Mouse (Mus musculus) MEL (cell line): ENCODE data around the gene Ndufb10. TPM values are rescaled to one million over a fixed set of nuclear protein-coding genes. Genes with fewer than 3 reads are reported as not detected.
"Not testable (repeated sequence)": the region's sequence is repeated elsewhere in the genome, so short reads cannot be mapped to it uniquely, and the experiment has no call there.

Experiments
- DNase-seq: peaks from one replicate; pipeline ENCODE4 v3.0.0; 2011; ENCODE audit warnings: low read depth, low spot score
- H3K27ac ChIP-seq: 2 replicates; pipeline ENCODE4 v1.5.1; 2012; ENCODE audit warnings: low read depth, mild to moderate bottlenecking, control low read depth, low read length, moderate library complexity; ENCODE audit not compliant: control insufficient read depth
- H3K27me3 ChIP-seq, 2 experiments: fragments of 150-350 bp in 1 of 2; sonication (generic) in 1 of 2; 2 replicates each; pipeline ENCODE4 v1.6.1; 2012; ENCODE audit warnings: low read length in 2 of 2, mild to moderate bottlenecking in 2 of 2, improper control_type of control experiment in 1 of 2, moderate library complexity in 1 of 2; ENCODE audit not compliant: insufficient read depth in 2 of 2, control insufficient read depth in 1 of 2
- H3K36me3 ChIP-seq, 2 experiments: 2 replicates each; pipeline ENCODE4 v1.6.1; 2012 to 2014; ENCODE audit warnings: low read length in 2 of 2, improper control_type of control experiment in 1 of 2, inconsistent platforms in 1 of 2, mild to moderate bottlenecking in 1 of 2; ENCODE audit not compliant: insufficient read depth in 2 of 2, control insufficient read depth in 1 of 2
- H3K4me1 ChIP-seq, 2 experiments: fragments of 150-350 bp in 1 of 2; sonication (generic) in 1 of 2; 2 replicates each; pipeline ENCODE4 v1.6.1; 2012; ENCODE audit warnings: low read length in 2 of 2, improper control_type of control experiment in 1 of 2, mild to moderate bottlenecking in 1 of 2; ENCODE audit not compliant: insufficient read depth in 2 of 2, control insufficient read depth in 1 of 2
- H3K4me3 ChIP-seq, 2 experiments: fragments of 150-350 bp in 1 of 2; sonication (generic) in 1 of 2; 2 replicates each; pipeline ENCODE4 v1.5.1; 2012; ENCODE audit warnings: low read depth in 2 of 2, low read length in 2 of 2, mild to moderate bottlenecking in 2 of 2, moderate library complexity in 2 of 2, control low read depth in 1 of 2, improper control_type of control experiment in 1 of 2; ENCODE audit not compliant: control insufficient read depth in 1 of 2, insufficient read depth in 1 of 2
- H3K79me2 ChIP-seq: 2 replicates; pipeline ENCODE4 v1.6.1; 2012; ENCODE audit warnings: mild to moderate bottlenecking, low read length, moderate library complexity; ENCODE audit not compliant: control insufficient read depth, poor library complexity, insufficient read depth
- H3K9ac ChIP-seq: 2 replicates; pipeline ENCODE4 v1.6.1; 2012; ENCODE audit warnings: low read depth, mild to moderate bottlenecking, control low read depth, low read length, moderate library complexity; ENCODE audit not compliant: control insufficient read depth, poor library complexity, severe bottlenecking
- H3K9me3 ChIP-seq: fragments of 150-350 bp; sonication (generic); replicated peaks from 2 replicates; pipeline ENCODE4 v1.6.1; 2012; ENCODE audit warnings: mild to moderate bottlenecking, low read length, improper control_type of control experiment, moderate library complexity; ENCODE audit not compliant: insufficient read depth
- BHLHE40 ChIP-seq: IDR thresholded peaks from 2 replicates; pipeline ENCODE4 v1.6.1; 2012; ENCODE audit warnings: low read depth, mild to moderate bottlenecking, inconsistent platforms, low read length, improper control_type of control experiment, borderline replicate concordance
- CHD2 ChIP-seq: IDR thresholded peaks from 2 replicates; pipeline ENCODE4 v1.6.1; 2011; ENCODE audit warnings: low read length, improper control_type of control experiment
- ELF1 ChIP-seq: IDR thresholded peaks from 2 replicates; pipeline ENCODE4 v1.6.1; 2014; ENCODE audit warnings: low read depth, mild to moderate bottlenecking, inconsistent platforms, low read length, improper control_type of control experiment, moderate library complexity
- EP300 ChIP-seq, 2 experiments: IDR thresholded peaks; 2 replicates each; pipeline ENCODE4 v1.6.1; 2011; ENCODE audit warnings: improper control_type of control experiment in 2 of 2, low read length in 2 of 2, low read depth in 1 of 2, mild to moderate bottlenecking in 1 of 2
- ETS1 ChIP-seq: IDR thresholded peaks from 2 replicates; pipeline ENCODE4 v1.6.1; 2012; ENCODE audit warnings: low read depth, mild to moderate bottlenecking, inconsistent platforms, low read length, improper control_type of control experiment, moderate library complexity
- GABPA ChIP-seq: IDR thresholded peaks from 2 replicates; pipeline ENCODE4 v1.6.1; 2012; ENCODE audit warnings: low read depth, mild to moderate bottlenecking, inconsistent platforms, low read length, improper control_type of control experiment, moderate library complexity
- GATA1 ChIP-seq: IDR thresholded peaks from 2 replicates; pipeline ENCODE4 v1.6.1; 2011; ENCODE audit warnings: low read depth, low read length, improper control_type of control experiment
- HCFC1 ChIP-seq: IDR thresholded peaks from 2 replicates; pipeline ENCODE4 v1.6.1; 2012; ENCODE audit warnings: low read depth, mild to moderate bottlenecking, inconsistent platforms, low read length, improper control_type of control experiment, moderate library complexity
- JUND ChIP-seq: IDR thresholded peaks from 2 replicates; pipeline ENCODE4 v1.6.1; 2011; ENCODE audit warnings: low read depth, mild to moderate bottlenecking, improper control_type of control experiment, low read length
- KAT2A ChIP-seq: conservative IDR thresholded peaks from 2 replicates; pipeline ENCODE4 v1.6.1; 2012; ENCODE audit warnings: low read depth, low read length, improper control_type of control experiment, inconsistent platforms
- MAX ChIP-seq: IDR thresholded peaks from 2 replicates; pipeline ENCODE4 v1.6.1; 2011; ENCODE audit warnings: low read length, improper control_type of control experiment
- MAZ ChIP-seq: IDR thresholded peaks from 2 replicates; pipeline ENCODE4 v1.6.1; 2012; ENCODE audit warnings: low read depth, mild to moderate bottlenecking, inconsistent platforms, low read length, improper control_type of control experiment
- MEF2A ChIP-seq: IDR thresholded peaks from 2 replicates; pipeline ENCODE4 v1.6.1; 2014; ENCODE audit warnings: low read depth, mild to moderate bottlenecking, inconsistent platforms, low read length, improper control_type of control experiment; ENCODE audit not compliant: poor library complexity, insufficient replicate concordance, severe bottlenecking; ENCODE audit errors: extremely low read depth
- MYB ChIP-seq: IDR thresholded peaks from 2 replicates; pipeline ENCODE4 v1.6.1; 2011; ENCODE audit warnings: mild to moderate bottlenecking, low read depth, low read length, improper control_type of control experiment
- MYC ChIP-seq: IDR thresholded peaks from 2 replicates; pipeline ENCODE4 v1.6.1; 2011; ENCODE audit warnings: low read depth, mild to moderate bottlenecking, low read length, improper control_type of control experiment, moderate library complexity
- NELFE ChIP-seq: IDR thresholded peaks from 2 replicates; pipeline ENCODE4 v1.6.1; 2011; ENCODE audit warnings: low read depth, low read length, improper control_type of control experiment
- POLR2A ChIP-seq, 2 experiments: IDR thresholded peaks; 2 replicates each; pipeline ENCODE4 v1.6.1; 2011 to 2012; ENCODE audit warnings: low read length in 2 of 2, mild to moderate bottlenecking in 2 of 2, control low read depth in 1 of 2, improper control_type of control experiment in 1 of 2, low read depth in 1 of 2, moderate library complexity in 1 of 2; ENCODE audit not compliant: control insufficient read depth in 1 of 2, insufficient read depth in 1 of 2, poor library complexity in 1 of 2
- POLR2AphosphoS2 ChIP-seq: IDR thresholded peaks from 2 replicates; pipeline ENCODE4 v1.6.1; 2011; ENCODE audit warnings: low read length, improper control_type of control experiment
- POLR2AphosphoS5 ChIP-seq: IDR thresholded peaks from 2 replicates; pipeline ENCODE4 v1.6.1; 2012; ENCODE audit warnings: low read depth, borderline replicate concordance, mild to moderate bottlenecking, inconsistent platforms, low read length, moderate library complexity, mixed read lengths
- RAD21 ChIP-seq: IDR thresholded peaks from 2 replicates; pipeline ENCODE4 v1.6.1; 2011; ENCODE audit warnings: mild to moderate bottlenecking, low read depth, low read length, improper control_type of control experiment
- RCOR1 ChIP-seq: IDR thresholded peaks from 2 replicates; pipeline ENCODE4 v1.6.1; 2012; ENCODE audit warnings: low read depth, mild to moderate bottlenecking, inconsistent platforms, low read length, improper control_type of control experiment
- SIN3A ChIP-seq: IDR thresholded peaks from 2 replicates; pipeline ENCODE4 v1.6.1; 2012; ENCODE audit warnings: low read length, improper control_type of control experiment, inconsistent platforms
- TAL1 ChIP-seq: IDR thresholded peaks from 2 replicates; pipeline ENCODE4 v1.6.1; 2012; ENCODE audit warnings: mild to moderate bottlenecking, inconsistent platforms, low read length, moderate library complexity, mixed read lengths
- TBP ChIP-seq: IDR thresholded peaks from 2 replicates; pipeline ENCODE4 v1.8.0; 2011; ENCODE audit warnings: low read depth, low read length, improper control_type of control experiment
- UBTF ChIP-seq: IDR thresholded peaks from 2 replicates; pipeline ENCODE4 v1.6.1; 2012; ENCODE audit warnings: low read depth, mild to moderate bottlenecking, inconsistent platforms, low read length, improper control_type of control experiment, moderate library complexity, borderline replicate concordance; ENCODE audit not compliant: insufficient read depth
- USF2 ChIP-seq, 2 experiments: IDR thresholded peaks; 2 replicates each; pipeline ENCODE4 v1.6.1; 2011 to 2012; ENCODE audit warnings: improper control_type of control experiment in 2 of 2, low read length in 2 of 2, borderline replicate concordance in 1 of 2, inconsistent platforms in 1 of 2, low read depth in 1 of 2, mild to moderate bottlenecking in 1 of 2; ENCODE audit not compliant: insufficient read depth in 1 of 2
- ZC3H11A ChIP-seq: IDR thresholded peaks from 2 replicates; pipeline ENCODE4 v1.6.1; 2012; ENCODE audit warnings: low read depth, mild to moderate bottlenecking, inconsistent platforms, low read length, improper control_type of control experiment
- ZKSCAN1 ChIP-seq: IDR thresholded peaks from 2 replicates; pipeline ENCODE4 v1.6.1; 2012; ENCODE audit warnings: low read depth, mild to moderate bottlenecking, inconsistent platforms, low read length, improper control_type of control experiment, moderate library complexity
- ZMIZ1 ChIP-seq: IDR thresholded peaks from 2 replicates; pipeline ENCODE4 v1.6.1; 2012; ENCODE audit warnings: low read depth, mild to moderate bottlenecking, inconsistent platforms, low read length, improper control_type of control experiment, moderate library complexity
- ZNF384 ChIP-seq: IDR thresholded peaks from 2 replicates; pipeline ENCODE4 v1.6.1; 2012; ENCODE audit warnings: low read depth, mild to moderate bottlenecking, inconsistent platforms, low read length, improper control_type of control experiment
- polyA plus RNA-seq, 2 experiments: library from polyadenylated mRNA; stranded (reverse) in 1 of 2; unstranded in 1 of 2; fragments of >175 nt in 1 of 2; fragments of >200 nt in 1 of 2; gene quantifications; 2 replicates each; pipeline versions ENCODE4 v1.2.1 to v1.2.4; 2012; ENCODE audit warnings: low replicate concordance in 2 of 2, low read depth in 1 of 2; ENCODE audit not compliant: insufficient read length in 2 of 2, insufficient read depth in 1 of 2, missing spikeins in 1 of 2
- total RNA-seq: library from RNA; depleted of rRNA; stranded (reverse); fragments of 300-350 nt; gene quantifications from 2 replicates; pipeline ENCODE4 v1.2.3, GENCODE M21; 2012

Ndufb10 gene
- total and polyA plus RNA-seq, 3 experiments = 230 to 292 TPM; not detected in 1

DNA sequence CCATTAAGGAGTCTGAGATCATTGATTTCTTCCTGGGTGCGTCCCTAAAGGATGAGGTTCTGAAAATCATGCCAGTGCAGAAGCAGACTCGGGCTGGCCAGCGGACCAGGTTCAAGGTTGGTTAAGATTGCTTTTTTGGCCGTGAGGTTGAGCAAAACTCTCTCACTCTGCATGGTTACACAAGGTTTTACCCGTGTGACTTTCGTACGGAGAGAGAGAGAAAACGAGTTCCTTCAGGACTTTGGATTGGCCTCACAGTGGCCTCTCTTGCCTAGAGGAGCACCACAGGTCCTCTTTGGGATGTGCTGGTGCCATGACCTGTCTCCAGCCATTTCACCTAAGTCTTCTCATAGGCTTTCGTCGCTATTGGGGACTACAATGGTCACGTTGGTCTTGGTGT is 3.7 kb downstream of the Ndufb10 start:
- H3K79me2 ChIP-seq = peaks cover 51% of the 10 kb centered on the region
- peak; percentile 50 for DNase-seq
- TF ChIP-seq POLR2A (IDR thresholded peaks at IDR 0.05; ENCODE audit: control insufficient read depth in 1 of 2, insufficient read depth in 1 of 2, low read depth in 1 of 2, low read length in 2 of 2, poor library complexity in 1 of 2) = 0 out of 4 replicates have a peak, but pooled peaks of 1 of the 2 experiments have one; percentile 35
- H3K27ac ChIP-seq = peak overlapping the region; percentile 87
- H3K27me3 ChIP-seq, H3K9me3 ChIP-seq: not testable (repeated sequence)
- peak overlapping the region; percentile 36 to 70 for H3K4me3 ChIP-seq
- peak overlapping the region; percentile 86 for H3K9ac ChIP-seq
- peaks cover 0 to 10% of the 10 kb centered on the region in 2 experiments; a peak in 2 of 4 replicates for H3K4me1 ChIP-seq
- H3K36me3 ChIP-seq = peaks cover 5 to 13% of the 10 kb centered on the region in 2 experiments; a peak in 3 of 4 replicates

- no peaks in the 10 kb centered on the region for H3K27me3 ChIP-seq
- H3K79me2 ChIP-seq = peaks cover 51% of the 10 kb centered on the region
- peak overlapping the region; percentile 87 for H3K27ac ChIP-seq
- peak overlapping the region; percentile 98 for H3K9ac ChIP-seq
- peaks cover 5 to 11% of the 10 kb centered on the region in 2 experiments; a peak in 3 of 4 replicates for H3K36me3 ChIP-seq
- H3K9me3 ChIP-seq = no peaks in the 10 kb centered on the region
- DNase-seq = peak; percentile 99
- peaks cover 0 to 10% of the 10 kb centered on the region in 2 experiments; a peak in 2 of 4 replicates for H3K4me1 ChIP-seq
- H3K4me3 ChIP-seq = peak overlapping the region; percentile 69 to 98
- TF ChIP-seq POLR2A (IDR thresholded peaks at IDR 0.05; ENCODE audit: control insufficient read depth in 1 of 2, insufficient read depth in 1 of 2, low read depth in 1 of 2, low read length in 2 of 2, poor library complexity in 1 of 2) (peak; percentile 77 to 98), KAT2A (peak; percentile 72), SIN3A (peak; percentile 89), GATA1 (no peak), ETS1 (peak; percentile 17; the same call in 1 of the 2 replicates), MAX (peak; percentile 92), JUND (no peak), CHD2 (peak; percentile 96), RAD21 (no peak), ZMIZ1 (peak; percentile 98), BHLHE40 (no peak), GABPA (no peak), MYB (no peak), POLR2AphosphoS5 (peak; percentile 98), ELF1 (peak; percentile 94), RCOR1 (no peak), ZC3H11A (no peak), EP300 (IDR thresholded peaks at IDR 0.05; ENCODE audit: low read depth in 1 of 2, low read length in 2 of 2) (no peak), ZKSCAN1 (no peak), TBP (peak; percentile 99), MYC (peak; percentile 99), HCFC1 (peak; percentile 95), USF2 (IDR thresholded peaks at IDR 0.05; ENCODE audit: borderline replicate concordance in 1 of 2, insufficient read depth in 1 of 2, low read depth in 1 of 2, low read length in 2 of 2) (no peak), POLR2AphosphoS2 (peak; percentile 99), MEF2A (no peak), MAZ (no peak), ZNF384 (no peak), TAL1 (no peak), UBTF (no peak), NELFE (peak; percentile 100)
Measured at GRCm38 (mm10) chr17:24719494-24720222, 4.6 kb downstream of the Ndufb10 start.
